Mouse (Mus musculus): Measurements from ENCODE around the gene Meis1.

Meis1 gene

DNA sequence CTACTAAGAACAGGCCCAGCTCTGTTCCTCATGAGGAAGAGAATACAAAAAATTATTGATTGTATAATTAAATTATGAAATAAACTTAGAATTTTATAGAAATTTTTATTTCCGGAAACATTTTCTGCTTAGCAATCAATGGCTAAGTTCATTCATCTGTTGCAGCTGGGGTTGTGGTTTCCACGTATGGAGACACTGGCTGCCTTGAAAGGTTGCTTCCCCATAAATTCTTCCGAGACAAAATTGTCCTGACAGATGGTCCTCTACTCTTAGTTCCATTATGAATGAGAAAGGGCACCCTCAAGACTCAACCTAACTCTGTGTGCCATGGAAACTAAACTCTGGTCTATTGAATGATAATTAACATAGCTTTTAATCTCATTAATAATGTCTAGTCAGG is 111.9 kb downstream of the Meis1 start:
- DNase-seq (ENCODE audit: low read depth, low spot score): no peak

DNA sequence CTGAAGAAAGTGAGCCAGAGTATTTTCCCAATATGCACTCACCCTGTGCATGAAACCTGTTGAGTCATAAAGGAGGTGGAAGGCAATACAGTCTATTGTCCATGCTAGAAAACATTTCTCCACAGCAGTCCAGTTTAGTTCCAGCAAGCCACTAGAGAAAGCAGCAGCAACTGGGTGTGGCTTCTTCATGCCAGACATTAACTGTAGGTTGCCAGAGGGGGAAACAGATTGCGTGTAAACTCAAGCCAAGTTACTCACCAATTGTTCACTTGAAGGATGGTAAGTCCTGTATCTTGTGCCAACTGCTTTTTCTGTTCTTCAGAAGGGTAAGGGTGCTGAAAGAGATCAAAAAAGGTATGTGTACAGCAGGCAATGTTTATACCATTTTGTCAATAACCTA is 113.4 kb downstream of the Meis1 start:
- no peak for DNase-seq (ENCODE audit: low read depth, low spot score)

DNA sequence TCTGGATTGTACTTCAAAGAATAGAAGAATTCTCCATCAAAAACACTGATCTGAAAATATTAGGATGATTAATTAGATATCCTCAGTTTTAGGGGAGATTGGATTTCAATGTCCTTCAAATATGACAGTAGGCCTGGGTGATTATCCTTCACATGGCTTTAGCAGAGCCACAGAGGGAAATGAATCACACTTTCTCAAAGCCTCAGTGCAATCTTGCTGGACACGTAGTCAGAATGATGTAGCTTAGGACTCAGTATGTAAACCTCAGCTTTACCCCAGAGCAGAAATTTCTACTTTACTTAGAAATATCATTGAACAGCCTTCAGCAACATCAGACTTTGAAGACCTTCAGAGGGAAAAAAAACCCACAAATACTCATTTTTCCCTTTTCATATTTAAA is 113.9 kb downstream of the Meis1 start:
- DNase-seq (ENCODE audit: low read depth, low spot score): no peak

DNA sequence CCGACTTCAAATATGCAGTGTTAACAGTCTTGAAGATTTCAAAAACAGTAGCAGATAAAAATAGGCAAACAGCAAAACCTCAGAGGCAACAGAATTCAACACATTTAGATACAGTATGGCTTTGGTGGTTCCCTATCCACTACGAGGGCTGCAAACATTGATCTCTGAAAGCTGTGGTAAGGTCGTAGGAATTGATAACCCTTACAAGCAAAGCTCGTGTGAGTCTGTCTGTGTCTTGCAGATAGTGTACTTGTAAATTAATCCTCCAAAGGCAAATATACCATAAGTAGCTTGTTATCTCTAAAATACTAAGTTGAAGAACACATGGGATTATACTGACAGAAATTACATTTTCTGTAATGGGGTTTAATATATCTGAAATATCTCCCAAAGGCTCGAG is 114.5 kb downstream of the Meis1 start:
- no peak for DNase-seq (ENCODE audit: low read depth, low spot score)

DNA sequence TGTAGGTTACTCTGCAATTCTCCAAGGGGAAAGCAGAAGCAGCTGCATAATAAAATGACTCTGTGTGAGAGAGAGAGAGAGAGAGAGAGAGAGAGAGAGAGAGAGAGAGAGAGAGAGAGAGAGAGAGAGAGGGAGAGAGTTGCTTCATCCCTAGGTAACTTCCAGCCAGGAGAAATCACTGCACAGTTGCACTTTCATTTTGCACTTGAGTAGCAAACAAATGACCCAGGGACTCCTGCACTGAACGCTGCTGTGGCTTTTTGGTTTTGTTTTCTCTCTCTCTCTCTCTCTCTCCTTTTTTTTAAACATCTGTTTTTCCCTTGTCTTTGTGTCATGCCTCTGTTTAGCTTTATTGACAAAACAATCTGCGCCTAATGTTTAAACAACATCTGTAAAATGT is 118.3 kb downstream of the Meis1 start:
- no peak for DNase-seq (ENCODE audit: low read depth, low spot score)

DNA sequence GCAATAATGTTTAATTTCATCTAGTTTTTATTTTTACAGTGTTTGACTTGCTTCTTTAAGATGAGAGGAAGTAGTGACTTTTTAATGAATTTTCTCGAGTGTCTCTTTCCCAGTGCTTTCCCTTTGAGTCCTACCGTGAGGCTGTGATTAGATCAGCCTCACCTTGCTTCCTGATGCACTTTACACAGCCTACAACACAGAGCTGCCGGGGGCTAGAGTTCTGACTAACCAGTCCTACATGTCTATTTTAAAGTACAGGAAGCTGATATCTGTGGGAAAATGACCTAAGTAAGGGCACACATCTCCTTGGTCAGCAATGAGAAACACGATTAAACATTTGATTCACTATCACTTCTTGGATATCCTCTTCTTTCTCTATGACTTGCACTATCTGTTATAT is 119.9 kb downstream of the Meis1 start:
- no peak for DNase-seq (ENCODE audit: low read depth, low spot score)

- DNase-seq (ENCODE audit: low read depth, low spot score): no peak
Measured at GRCm38 (mm10) chr11:18897921-18898646, 120.7 kb downstream of the Meis1 start.

DNA sequence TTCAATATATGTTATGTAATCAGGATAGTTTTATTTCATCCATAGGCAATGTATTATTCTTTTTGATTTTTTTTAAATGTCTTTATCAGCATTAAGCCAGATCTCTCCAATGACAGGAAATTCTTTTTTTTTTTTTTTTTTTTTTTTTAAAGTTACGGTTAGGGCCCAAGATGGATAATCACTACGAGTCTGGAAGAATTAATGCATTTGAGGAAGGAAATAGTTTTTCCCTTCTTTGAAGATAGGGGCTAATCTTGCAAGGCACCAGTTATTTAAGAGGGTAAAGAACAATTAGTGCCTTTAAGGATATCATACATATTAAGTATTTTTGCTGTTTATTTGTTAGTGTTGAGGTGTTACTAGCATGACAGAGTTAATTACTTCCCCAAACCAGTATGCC is 121.5 kb downstream of the Meis1 start:
- DNase-seq (ENCODE audit: low read depth, low spot score): no peak

- no peak for DNase-seq (ENCODE audit: low read depth, low spot score)
Measured at GRCm38 (mm10) chr11:18892470-18892869, 126.3 kb downstream of the Meis1 start.

DNA sequence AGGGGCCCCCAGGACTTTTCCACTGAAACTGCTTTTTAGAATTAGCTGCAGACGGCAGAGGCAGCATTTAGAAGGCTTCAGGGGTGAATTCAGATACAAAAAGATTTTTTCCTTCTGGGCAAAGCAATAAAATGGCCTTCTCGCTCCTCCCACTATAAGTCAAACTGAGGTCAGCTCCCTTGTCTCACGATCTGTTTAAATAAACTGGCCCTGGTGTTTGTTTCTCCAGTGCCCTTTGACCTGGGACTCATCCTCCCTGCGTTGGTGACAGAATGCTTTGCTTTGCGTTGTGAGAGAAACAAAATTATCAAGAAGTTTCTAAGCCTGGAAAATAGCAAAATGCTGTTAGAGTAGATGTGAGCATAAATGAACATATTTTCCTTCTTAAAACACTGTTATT is 129.6 kb downstream of the Meis1 start:
- DNase-seq (ENCODE audit: low read depth, low spot score): no peak

- DNase-seq (ENCODE audit: low read depth, low spot score): no peak
Measured at GRCm38 (mm10) chr11:18888651-18889050, 130.1 kb downstream of the Meis1 start.

GRCm38 (mm10) chr11:18885729-18886325 is 133.0 kb downstream of the Meis1 start:
- DNase-seq (ENCODE audit: low read depth, low spot score): no peak

DNA sequence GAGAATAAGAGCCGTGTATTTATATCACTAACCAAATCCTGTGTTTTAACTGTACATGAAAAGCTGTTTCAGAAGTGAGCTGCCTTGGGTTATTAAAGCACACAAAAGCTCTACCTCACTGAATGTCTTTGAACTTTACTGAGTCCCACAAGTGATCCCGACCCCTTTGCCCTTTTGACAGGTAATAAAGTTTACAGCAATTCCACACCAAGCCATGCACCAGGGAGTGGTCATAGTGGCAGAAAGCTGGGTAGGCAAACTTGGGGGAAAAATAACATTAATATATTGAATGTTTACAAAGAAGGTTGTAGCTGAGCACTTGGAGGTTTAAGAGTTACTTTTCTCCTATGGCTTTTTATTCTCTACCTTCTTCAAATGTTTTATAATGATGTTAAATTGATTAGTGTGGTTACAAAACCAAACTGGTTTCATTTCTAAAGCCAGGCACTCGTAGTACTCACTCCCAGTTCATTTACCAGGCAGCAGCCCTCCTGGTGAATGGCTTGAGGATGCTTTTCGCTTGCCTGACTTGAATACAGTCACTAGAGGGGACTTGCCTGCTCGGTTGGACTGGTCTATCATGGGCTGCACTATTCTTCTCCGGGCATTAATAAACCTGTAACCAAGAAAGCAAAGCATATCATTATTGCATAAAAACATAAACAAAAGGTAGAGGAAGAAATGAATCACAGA is 133.6 kb downstream of the Meis1 start:
- DNase-seq (ENCODE audit: low read depth, low spot score): no peak

- DNase-seq (ENCODE audit: low read depth, low spot score): no peak
Measured at GRCm38 (mm10) chr11:18883987-18884386, 134.8 kb downstream of the Meis1 start.

DNA sequence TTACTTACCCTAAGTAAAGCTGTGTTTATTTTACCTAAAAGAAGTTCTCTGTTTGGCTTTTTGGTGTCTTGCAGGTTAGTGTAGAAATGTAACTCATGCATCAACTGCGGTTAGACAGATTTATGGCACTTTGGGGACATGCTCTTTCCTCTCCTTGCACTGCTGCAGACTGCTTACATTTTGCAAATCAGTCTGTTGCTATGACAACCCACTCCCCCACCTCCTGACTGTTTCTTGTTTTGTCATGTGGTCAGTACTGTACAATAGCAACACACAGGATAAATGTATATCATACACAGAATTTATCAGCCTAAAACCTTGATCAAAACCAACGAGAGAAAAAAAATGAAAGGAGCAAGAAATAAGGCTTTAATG is 135.3 kb downstream of the Meis1 start:
- DNase-seq (ENCODE audit: low read depth, low spot score): peak; percentile 5

- DNase-seq (ENCODE audit: low read depth, low spot score): no peak
Measured at GRCm38 (mm10) chr11:18882747-18883506, 135.9 kb downstream of the Meis1 start.

DNA sequence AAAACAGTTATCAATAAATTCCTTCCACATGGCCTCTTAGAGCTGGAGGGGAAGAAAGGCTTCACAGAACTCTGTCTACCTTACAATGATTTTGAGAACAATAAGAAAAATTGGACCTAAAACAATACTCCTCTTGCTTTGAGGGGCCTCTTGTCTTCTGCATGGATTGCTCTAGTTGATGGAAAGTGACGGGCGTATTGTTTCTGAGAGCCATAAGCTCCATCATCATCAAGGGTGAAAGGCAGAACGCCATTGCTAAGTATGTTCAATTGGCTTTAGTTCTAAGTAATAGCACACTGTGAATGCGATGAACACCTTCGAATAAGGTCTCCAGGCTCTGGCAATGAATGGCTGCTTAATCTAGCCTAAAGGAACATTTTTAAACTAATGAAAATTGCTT is 136.5 kb downstream of the Meis1 start:
- no peak for DNase-seq (ENCODE audit: low read depth, low spot score)

GRCm38 (mm10) chr11:18880806-18881205 is 138.0 kb downstream of the Meis1 start:
- no peak for DNase-seq (ENCODE audit: low read depth, low spot score)

- DNase-seq (ENCODE audit: low read depth, low spot score): no peak
Measured at GRCm38 (mm10) chr11:18879456-18879818, 139.3 kb downstream of the Meis1 start.

DNA sequence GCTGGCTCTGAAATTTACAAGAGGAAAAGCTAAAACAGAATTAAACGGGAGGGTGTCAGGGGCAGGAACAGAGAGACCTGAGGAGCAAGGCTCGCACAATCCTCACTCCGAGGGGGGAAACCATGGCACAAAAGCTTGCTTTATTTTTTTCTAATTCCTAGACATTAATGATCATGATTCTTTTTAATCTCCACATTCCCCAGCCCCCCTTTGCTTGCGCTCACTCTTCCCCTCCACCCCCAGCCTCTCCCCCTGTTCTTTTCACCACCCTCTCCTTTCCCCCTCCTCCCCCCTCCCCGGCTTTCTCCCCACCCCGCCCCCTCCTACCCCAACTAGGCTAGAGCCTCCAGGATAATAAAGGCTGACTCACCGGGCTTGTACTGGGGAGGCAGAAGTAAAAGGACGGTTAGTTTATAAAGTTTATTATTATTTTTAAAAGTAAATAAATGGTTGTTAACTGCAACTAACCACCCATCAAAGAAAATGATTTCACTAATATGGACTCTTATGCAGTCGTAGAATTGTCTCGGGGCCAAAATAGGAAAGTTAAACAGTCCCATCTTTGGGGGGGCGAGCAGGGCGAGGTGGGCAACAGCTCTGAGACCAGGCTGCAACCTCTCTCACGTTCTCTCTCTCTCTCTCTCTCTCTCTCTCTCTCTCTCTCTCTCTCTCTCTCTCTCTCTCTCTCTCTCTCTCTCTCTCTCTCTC is 139.9 kb downstream of the Meis1 start:
- peak; percentile 4 for DNase-seq (ENCODE audit: low read depth, low spot score)

DNA sequence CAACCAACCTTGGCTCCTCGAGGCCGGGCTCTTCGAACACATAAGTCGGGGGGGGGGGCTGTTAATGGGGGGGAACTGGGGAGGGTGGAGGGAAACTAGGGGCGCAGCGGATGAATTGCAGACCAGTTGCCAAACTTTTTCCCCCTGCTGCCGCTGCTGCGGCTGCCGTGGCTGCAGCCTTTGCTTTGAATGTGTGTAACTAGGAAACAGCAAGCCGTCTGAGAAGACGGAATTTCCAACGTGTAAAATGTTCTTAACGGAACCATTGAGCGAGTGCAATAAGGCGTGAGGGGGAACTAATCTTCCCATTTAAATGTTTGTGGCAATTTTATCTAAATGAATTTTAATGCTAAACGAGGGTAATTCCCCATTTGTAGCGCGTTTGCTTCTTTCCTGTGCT is 140.8 kb downstream of the Meis1 start:
- DNase-seq (ENCODE audit: low read depth, low spot score): peak; percentile 49

DNA sequence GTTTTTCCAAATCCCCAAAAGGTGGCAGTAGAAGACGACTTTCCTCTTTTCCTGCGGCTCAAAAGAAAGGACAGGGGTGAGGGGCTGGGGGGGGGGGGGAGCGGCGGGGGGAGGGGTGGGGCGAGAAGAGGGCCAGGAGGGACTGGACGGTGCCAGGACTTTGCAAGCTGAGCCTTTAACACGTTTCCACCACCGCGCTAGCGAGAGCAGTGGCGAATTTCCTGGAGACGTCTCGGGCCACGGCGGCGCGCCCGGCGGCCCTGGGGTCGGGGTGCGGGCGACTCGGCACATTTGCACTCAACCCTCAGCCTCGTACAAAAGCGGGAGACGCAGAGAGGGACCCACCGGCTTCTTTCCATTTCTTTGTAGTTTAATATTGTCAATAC is 141.2 kb downstream of the Meis1 start:
- peak; percentile 77 for DNase-seq (ENCODE audit: low read depth, low spot score)

Data from ES-CJ7 (cell line).